Mouse (Mus musculus) forebrain, embryonic 12.5 days (tissue): ENCODE results near the gene Hip1r. TPM values are rescaled to one million over a fixed set of nuclear protein-coding genes. Genes with fewer than 3 reads are reported as not detected.

Source experiments
- ATAC-seq: fragments of 200-750 bp; cut with Nextera tagmentation; 2 replicates; pipeline ENCODE4 v1.8.0; 2017; ENCODE audit warnings: moderate TSS enrichment; ENCODE audit not compliant: low FRiP score
- H3K27ac ChIP-seq: fragments of 300-500 bp; sonication (generic); 2 replicates; pipeline ENCODE4 v1.5.1; 2016; ENCODE audit warnings: mild to moderate bottlenecking
- H3K27me3 ChIP-seq: fragments of 300-500 bp; sonication (generic); 2 replicates; pipeline ENCODE4 v1.6.1; 2016; ENCODE audit warnings: mild to moderate bottlenecking
- H3K36me3 ChIP-seq: fragments of 300-500 bp; sonication (generic); replicated peaks from 2 replicates; pipeline ENCODE4 v1.6.1; 2016; ENCODE audit warnings: mild to moderate bottlenecking
- H3K4me1 ChIP-seq: fragments of 300-500 bp; sonication (generic); 2 replicates; pipeline ENCODE4 v1.6.1; 2016
- H3K4me2 ChIP-seq: fragments of 300-500 bp; sonication (generic); 2 replicates; pipeline ENCODE4 v1.6.1; 2016; ENCODE audit warnings: mild to moderate bottlenecking, moderate library complexity
- H3K4me3 ChIP-seq: fragments of 300-500 bp; sonication (generic); replicated peaks from 2 replicates; pipeline ENCODE4 v1.5.1; 2016; ENCODE audit warnings: mild to moderate bottlenecking
- H3K9ac ChIP-seq: fragments of 300-500 bp; sonication (generic); 2 replicates; pipeline ENCODE4 v1.6.1; 2016; ENCODE audit warnings: mild to moderate bottlenecking
- H3K9me3 ChIP-seq: fragments of 300-500 bp; sonication (generic); 2 replicates; pipeline ENCODE4 v1.6.1; 2016
- WGBS: fragments of 180-500 bp; shearing (Covaris S2); methylation state at CpG from one replicate; pipeline ENCODE4 v1.1.7; 2016; 5-methylcytosine and 5-hydroxymethylcytosine counted together
- polyA plus RNA-seq: library from polyadenylated mRNA; unstranded; fragments of >200 nt; fragmentation: Nextera tagmentation; extraction: Ambion mirVana; gene quantifications from 2 replicates; pipeline ENCODE4 v1.2.1, GENCODE M21; 2016

The Hip1r gene
- polyA plus RNA-seq, 1 experiment from 2014 or later = 16.0 TPM

DNA sequence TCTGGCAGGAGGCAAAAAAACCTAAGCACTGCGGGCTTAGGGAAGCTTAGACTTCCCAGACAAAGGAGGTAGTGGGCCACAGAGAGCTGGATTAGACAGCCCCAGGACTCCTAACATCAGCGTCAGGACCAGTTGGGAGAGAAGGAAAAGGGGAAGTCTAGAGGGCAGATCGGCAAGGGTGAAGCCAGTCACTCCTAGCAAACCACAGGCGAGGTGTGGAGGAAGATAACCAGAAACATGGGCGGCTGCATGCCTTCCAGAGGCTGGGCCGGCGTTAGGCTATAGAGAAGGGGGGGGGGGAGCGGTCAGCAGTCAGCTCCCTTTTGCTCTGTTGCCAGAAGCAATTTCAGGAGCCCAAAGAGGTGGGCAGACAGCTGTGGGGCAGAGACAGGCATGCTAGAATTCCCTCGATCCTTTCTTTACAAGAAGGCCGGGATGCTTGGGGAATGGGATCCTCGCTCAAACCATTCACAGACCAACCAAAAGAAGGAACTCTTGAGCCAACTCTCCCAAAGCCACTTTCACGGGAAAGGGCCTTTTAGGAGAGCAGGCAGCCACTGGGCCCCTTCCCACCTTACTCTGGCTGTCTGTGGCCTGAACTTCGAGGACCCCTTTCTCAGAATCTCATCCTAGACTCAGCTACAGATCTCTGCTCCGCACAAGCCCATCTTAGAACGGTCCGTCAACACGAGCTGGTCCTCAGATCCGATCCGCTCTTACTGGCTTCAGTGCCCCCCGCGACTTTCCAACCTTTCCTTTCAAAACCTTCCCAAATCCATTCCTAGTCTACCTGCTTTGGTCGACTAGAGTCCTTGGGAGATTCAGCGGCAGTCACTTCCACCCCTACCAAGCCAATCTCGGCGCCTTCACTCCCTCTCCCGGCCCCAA, 57.9 kb downstream of the Hip1r start:
- Histone ChIP-seq H3K9ac (peak overlapping the region; percentile 98), H3K27ac (peak overlapping the region; percentile 92), H3K9me3 (no peaks in the 10 kb centered on the region), H3K4me1 (peaks cover 47% of the 10 kb centered on the region), H3K27me3 (no peaks in the 10 kb centered on the region), H3K36me3 (peaks cover 4% of the 10 kb centered on the region), H3K4me2 (peak overlapping the region; percentile 87), H3K4me3 (peak overlapping the region; percentile 95)
- under 1% methylated on average over 26 of the region's 26 CpGs for WGBS
- 0 out of 2 replicates have a peak, but pooled peaks have one; percentile 4 for ATAC-seq

DNA sequence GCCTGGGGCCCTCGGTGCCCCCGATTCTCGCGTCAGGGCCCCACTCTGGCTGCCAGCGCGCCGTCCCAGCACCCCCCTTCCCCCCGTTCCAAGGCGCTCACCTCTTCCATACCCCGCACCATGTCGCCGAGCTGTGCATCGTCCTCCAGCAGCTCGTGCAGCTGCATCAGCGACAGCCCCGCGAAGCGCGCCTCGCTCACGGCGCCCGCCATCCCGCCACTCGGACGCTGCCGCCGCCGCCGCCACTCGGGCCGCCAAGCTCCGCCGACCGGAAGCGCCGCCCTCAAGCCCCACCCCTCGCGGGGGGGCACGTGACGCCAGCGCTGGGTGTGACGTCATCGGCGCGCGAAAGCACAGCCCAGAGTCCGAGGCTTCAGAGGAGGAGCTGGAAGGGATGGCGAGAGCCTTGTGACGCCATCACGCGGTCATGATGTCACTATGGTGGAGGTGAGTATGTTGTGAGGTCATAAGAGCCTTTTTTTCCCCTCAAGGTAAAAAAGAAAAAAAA, 58.6 kb downstream of the Hip1r start, which contains the start of gene Vps37b:
TSS of gene Vps37b (minus strand) at position 270 of the 508 bp plus-strand sequence.
- Histone ChIP-seq H3K27me3 (no peaks in the 10 kb centered on the region), H3K4me2 (peak within 1 kb of the TSS; percentile 87), H3K4me3 (peak within 1 kb of the TSS; percentile 95), H3K9me3 (no peaks in the 10 kb centered on the region), H3K27ac (peak within 1 kb of the TSS; percentile 92), H3K9ac (peak within 1 kb of the TSS; percentile 98), H3K4me1 (peaks cover 47% of the 10 kb centered on the region), H3K36me3 (peaks cover 4% of the 10 kb centered on the region)
- WGBS = under 1% methylated on average over 52 of the region's 52 CpGs
- peak; percentile 76 for ATAC-seq

GRCm38 (mm10) chr5:124034471-124034870, 61.0 kb downstream of the Hip1r start:
- no peak for ATAC-seq
- 82% methylated on average over 11 of the region's 11 CpGs for WGBS
- H3K9ac ChIP-seq = no peak overlapping the region
- H3K36me3 ChIP-seq = no peaks in the 10 kb centered on the region
- no peaks in the 10 kb centered on the region for H3K9me3 ChIP-seq
- H3K27me3 ChIP-seq = no peaks in the 10 kb centered on the region
- no peak overlapping the region for H3K4me3 ChIP-seq
- H3K4me2 ChIP-seq = no peak overlapping the region
- H3K4me1 ChIP-seq = peaks cover 25% of the 10 kb centered on the region
- no peak overlapping the region for H3K27ac ChIP-seq

- no peaks in the 10 kb centered on the region for H3K9me3 ChIP-seq
- ATAC-seq = no peak
- no peak overlapping the region for H3K9ac ChIP-seq
- no peaks in the 10 kb centered on the region for H3K36me3 ChIP-seq
- H3K27me3 ChIP-seq = no peaks in the 10 kb centered on the region
- WGBS = 92% methylated on average over 9 of the region's 9 CpGs
- peaks cover 16% of the 10 kb centered on the region for H3K4me1 ChIP-seq
- no peak overlapping the region for H3K4me2 ChIP-seq
- H3K4me3 ChIP-seq = no peak overlapping the region
- no peak overlapping the region for H3K27ac ChIP-seq
Observed at GRCm38 (mm10) chr5:124035406-124035805, 62.0 kb downstream of the Hip1r start.

- no peaks in the 10 kb centered on the region for H3K9me3 ChIP-seq
- no peaks in the 10 kb centered on the region for H3K27me3 ChIP-seq
- H3K27ac ChIP-seq = no peak overlapping the region
- no peak overlapping the region for H3K9ac ChIP-seq
- ATAC-seq = no peak
- H3K4me2 ChIP-seq = no peak overlapping the region
- H3K4me1 ChIP-seq = peaks cover 12% of the 10 kb centered on the region
- no peaks in the 10 kb centered on the region for H3K36me3 ChIP-seq
- 81% methylated on average over 7 of the region's 8 CpGs for WGBS
- no peak overlapping the region for H3K4me3 ChIP-seq
Observed at GRCm38 (mm10) chr5:124035806-124036205, 62.4 kb downstream of the Hip1r start.

DNA sequence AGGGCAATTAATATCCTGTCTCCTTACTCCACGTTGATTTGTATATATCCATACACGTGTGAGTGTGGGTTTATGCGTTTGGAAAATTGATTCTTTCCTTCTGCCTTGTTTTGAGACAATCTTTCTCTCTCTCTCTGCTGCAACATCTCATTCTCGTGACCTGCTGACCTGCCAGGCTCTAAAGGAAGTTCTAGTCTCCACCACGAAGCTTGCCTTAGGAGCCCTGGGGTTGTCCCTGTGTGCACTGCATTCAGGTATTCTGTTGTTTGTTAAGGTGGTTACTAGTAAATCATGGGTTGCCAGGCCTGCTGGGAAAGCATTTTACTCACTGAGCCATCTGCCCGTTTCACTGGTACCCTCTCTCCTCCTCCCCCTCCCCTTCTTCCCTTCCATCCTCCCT, 62.9 kb downstream of the Hip1r start:
- Histone ChIP-seq H3K27ac (peak overlapping the region; percentile 60), H3K36me3 (no peaks in the 10 kb centered on the region), H3K4me1 (peaks cover 12% of the 10 kb centered on the region), H3K9me3 (no peaks in the 10 kb centered on the region), H3K4me2 (no peak overlapping the region), H3K27me3 (no peaks in the 10 kb centered on the region), H3K4me3 (no peak overlapping the region), H3K9ac (no peak overlapping the region)
- WGBS = 31% methylated on average over 6 of the region's 6 CpGs
- ATAC-seq = no peak

- Histone ChIP-seq H3K4me3 (no peak overlapping the region), H3K9me3 (no peaks in the 10 kb centered on the region), H3K4me1 (peaks cover 12% of the 10 kb centered on the region), H3K27me3 (no peaks in the 10 kb centered on the region), H3K4me2 (no peak overlapping the region; the same call in 1 of the 2 replicates), H3K9ac (no peak overlapping the region), H3K36me3 (no peaks in the 10 kb centered on the region), H3K27ac (peak overlapping the region; percentile 60)
- 20% methylated on average over 5 of the region's 5 CpGs for WGBS
- ATAC-seq = peak; percentile 61; the same call in 1 of the 2 replicates
Observed at GRCm38 (mm10) chr5:124036836-124037235, 63.4 kb downstream of the Hip1r start.

GRCm38 (mm10) chr5:124039602-124040001, 66.2 kb downstream of the Hip1r start:
- Histone ChIP-seq H3K4me1 (peaks cover 22% of the 10 kb centered on the region), H3K4me2 (no peak overlapping the region), H3K9me3 (no peaks in the 10 kb centered on the region), H3K27me3 (no peaks in the 10 kb centered on the region), H3K27ac (no peak overlapping the region), H3K36me3 (no peaks in the 10 kb centered on the region), H3K9ac (no peak overlapping the region), H3K4me3 (no peak overlapping the region)
- WGBS = 88% methylated on average over 6 of the region's 6 CpGs
- ATAC-seq = no peak

- peak overlapping the region; percentile 19; the same call in 1 of the 2 replicates for H3K27ac ChIP-seq
- ATAC-seq = no peak
- no peak overlapping the region for H3K9ac ChIP-seq
- H3K27me3 ChIP-seq = no peaks in the 10 kb centered on the region
- WGBS = 74% methylated on average over 9 of the region's 9 CpGs
- H3K4me1 ChIP-seq = peaks cover 29% of the 10 kb centered on the region
- no peaks in the 10 kb centered on the region for H3K36me3 ChIP-seq
- H3K9me3 ChIP-seq = no peaks in the 10 kb centered on the region
- no peak overlapping the region for H3K4me3 ChIP-seq
- H3K4me2 ChIP-seq = no peak overlapping the region
Observed at GRCm38 (mm10) chr5:124041097-124041496, 67.7 kb downstream of the Hip1r start.

DNA sequence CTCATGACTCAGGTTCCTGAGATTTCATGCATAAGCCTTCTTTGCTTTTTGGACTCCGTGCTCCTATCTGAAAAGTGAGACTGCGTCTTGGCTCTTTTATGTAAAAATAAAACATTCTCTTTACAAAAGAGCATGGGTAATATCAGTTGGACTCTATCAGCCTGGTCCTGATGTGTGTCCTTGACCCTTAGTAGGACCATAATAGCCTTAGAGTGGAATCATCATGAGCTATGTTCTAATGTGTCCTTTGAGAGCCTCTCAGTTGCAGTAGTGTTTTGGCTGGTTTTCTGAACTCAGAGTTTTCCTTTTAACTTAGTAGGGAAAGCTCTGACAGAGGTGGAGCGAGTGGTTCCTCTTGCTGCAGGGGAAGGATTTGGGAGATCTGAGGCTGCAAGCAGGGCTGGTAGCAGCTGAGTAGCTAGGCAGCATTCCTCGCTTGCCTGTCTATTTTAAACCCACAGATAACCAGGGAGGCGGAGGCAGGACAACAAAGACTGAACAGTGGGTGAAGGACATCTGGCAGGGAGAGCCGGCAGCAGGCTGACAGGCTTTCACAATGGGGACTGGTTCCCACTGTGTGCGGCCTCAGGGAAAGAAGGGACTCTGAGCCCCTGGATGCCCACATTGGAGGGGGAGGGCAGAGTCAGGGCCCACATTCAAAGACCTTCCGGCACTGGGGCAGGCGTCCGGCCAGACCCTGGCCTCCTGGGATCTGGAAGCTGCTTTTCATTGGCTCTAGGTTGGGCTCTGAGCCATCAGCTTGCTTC, 70.0 kb downstream of the Hip1r start:
- no peaks in the 10 kb centered on the region for H3K9me3 ChIP-seq
- no peak overlapping the region for H3K4me3 ChIP-seq
- 23% methylated on average over 10 of the region's 10 CpGs for WGBS
- no peaks in the 10 kb centered on the region for H3K36me3 ChIP-seq
- peak overlapping the region; percentile 93 for H3K27ac ChIP-seq
- peaks cover 17% of the 10 kb centered on the region for H3K4me1 ChIP-seq
- H3K4me2 ChIP-seq = peak overlapping the region; percentile 21
- 0 out of 2 replicates have a peak overlapping the region, but pooled peaks have one; percentile 17 for H3K9ac ChIP-seq
- H3K27me3 ChIP-seq = no peaks in the 10 kb centered on the region
- ATAC-seq = peak; percentile 91

DNA sequence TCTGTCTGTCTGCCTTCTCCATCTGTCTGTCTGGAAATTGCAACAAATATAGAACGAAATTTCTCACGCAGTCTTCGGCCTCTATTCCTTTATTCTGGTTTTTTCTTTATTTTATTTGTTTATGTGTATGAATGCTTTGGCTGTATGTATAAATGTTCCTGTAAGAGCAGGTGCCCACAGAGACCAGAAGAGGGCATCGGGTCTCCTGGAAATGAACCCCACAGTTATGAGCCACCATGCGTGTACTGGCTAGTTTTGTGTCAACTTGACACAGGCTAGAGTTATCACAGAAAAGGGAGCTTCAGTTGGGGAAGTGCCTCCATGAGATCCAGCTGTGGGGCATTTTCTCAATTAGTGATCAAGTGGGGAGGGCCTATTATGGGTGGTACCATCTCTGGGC, 70.6 kb downstream of the Hip1r start:
- no peaks in the 10 kb centered on the region for H3K27me3 ChIP-seq
- H3K9ac ChIP-seq = no peak overlapping the region
- H3K4me2 ChIP-seq = peak overlapping the region; percentile 21; the same call in 1 of the 2 replicates
- no peak for ATAC-seq
- no peak overlapping the region for H3K4me3 ChIP-seq
- H3K36me3 ChIP-seq = no peaks in the 10 kb centered on the region
- WGBS = 70% methylated on average over 5 of the region's 5 CpGs
- H3K27ac ChIP-seq = peak overlapping the region; percentile 93
- peaks cover 17% of the 10 kb centered on the region for H3K4me1 ChIP-seq
- H3K9me3 ChIP-seq = no peaks in the 10 kb centered on the region

DNA sequence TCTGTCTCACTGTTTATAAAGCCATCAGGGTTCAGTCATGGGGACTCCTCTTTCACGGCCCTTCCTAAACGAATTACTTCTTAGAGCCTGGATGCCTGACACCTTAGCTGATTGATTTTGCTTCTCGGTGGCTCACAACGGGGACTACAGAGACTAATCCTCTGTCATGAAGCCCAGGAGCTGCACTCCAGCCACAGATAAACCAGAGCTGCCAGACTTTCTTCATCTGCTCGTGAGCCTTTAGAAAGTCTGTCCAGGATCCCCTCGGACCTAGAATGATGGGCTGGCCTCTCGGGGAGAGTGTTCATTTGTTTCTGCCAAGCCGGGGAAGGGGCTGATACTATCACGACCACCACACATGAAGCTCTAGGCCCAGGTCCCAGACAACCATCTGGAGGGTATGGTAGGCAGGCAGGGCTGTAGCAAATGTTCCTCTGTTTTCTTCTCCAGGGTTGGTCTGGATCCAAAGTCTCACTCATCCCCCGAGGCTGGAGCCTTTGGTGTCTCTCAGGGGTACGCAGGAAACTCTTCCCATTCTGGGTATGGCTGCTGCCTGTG, 72.1 kb downstream of the Hip1r start:
- Histone ChIP-seq H3K4me1 (peaks cover 27% of the 10 kb centered on the region), H3K4me2 (no peak overlapping the region), H3K27me3 (no peaks in the 10 kb centered on the region), H3K9ac (no peak overlapping the region), H3K4me3 (no peak overlapping the region), H3K9me3 (no peaks in the 10 kb centered on the region), H3K36me3 (no peaks in the 10 kb centered on the region), H3K27ac (peak overlapping the region; percentile 14)
- ATAC-seq = no peak
- 37% methylated on average over 11 of the region's 11 CpGs for WGBS
